Mouse (Mus musculus) forebrain, embryonic 14.5 days (tissue): ENCODE results near the gene Grm7. TPM values are rescaled to one million over a fixed set of nuclear protein-coding genes. Genes with fewer than 3 reads are reported as not detected.

ENCODE experiments used
- ATAC-seq: fragments of 200-750 bp; cut with Nextera tagmentation; 2 replicates; pipeline ENCODE4 v1.8.0; 2017; ENCODE audit warnings: mild to moderate bottlenecking, moderate library complexity
- DNase-seq: peaks from one replicate; pipeline ENCODE4 v3.0.0-alpha.2; 2015; ENCODE audit warnings: low spot score
- H3K27ac ChIP-seq: fragments of 300-500 bp; sonication (generic); 2 replicates; pipeline ENCODE4 v1.5.1; 2014; ENCODE audit warnings: low read depth, mild to moderate bottlenecking, control low read depth, low read length, moderate library complexity
- H3K27me3 ChIP-seq: fragments of 300-500 bp; sonication (generic); replicated peaks from 2 replicates; pipeline ENCODE4 v1.6.1; 2014; ENCODE audit warnings: low read length, control low read depth, mixed read lengths; ENCODE audit not compliant: control insufficient read depth, insufficient read depth
- H3K36me3 ChIP-seq: fragments of 300-500 bp; sonication (generic); 2 replicates; pipeline ENCODE4 v1.6.1; 2014; ENCODE audit warnings: low read length, control low read depth; ENCODE audit not compliant: control insufficient read depth, insufficient read depth
- H3K4me1 ChIP-seq: fragments of 300-500 bp; sonication (generic); 2 replicates; pipeline ENCODE4 v1.6.1; 2014; ENCODE audit warnings: antibody characterized with exemption, low read length, control low read depth; ENCODE audit not compliant: control insufficient read depth, insufficient read depth
- H3K4me2 ChIP-seq: fragments of 300-500 bp; sonication (generic); 2 replicates; pipeline ENCODE4 v1.6.1; 2014; ENCODE audit warnings: mild to moderate bottlenecking, control low read depth, low read length
- H3K4me3 ChIP-seq: fragments of 300-500 bp; sonication (generic); 2 replicates; pipeline ENCODE4 v1.5.1; 2014; ENCODE audit warnings: low read depth, low read length, control low read depth
- H3K9ac ChIP-seq: fragments of 300-500 bp; sonication (generic); 2 replicates; pipeline ENCODE4 v1.6.1; 2014; ENCODE audit warnings: mild to moderate bottlenecking, low read length, control low read depth, moderate library complexity
- H3K9me3 ChIP-seq: fragments of 300-500 bp; sonication (generic); replicated peaks from 2 replicates; pipeline ENCODE4 v1.6.1; 2016; ENCODE audit warnings: low read length, control low read depth, mixed read lengths; ENCODE audit not compliant: control insufficient read depth
- WGBS: fragments of 180-500 bp; shearing (Covaris S2); extraction: QIAGEN DNeasy Blood & Tissue Kit; methylation state at CpG from one replicate; pipeline ENCODE4 v1.1.7; 2014; 5-methylcytosine and 5-hydroxymethylcytosine counted together
- polyA plus RNA-seq: library from polyadenylated mRNA; unstranded; fragments of >200 nt; fragmentation: Nextera tagmentation; extraction: Ambion mirVana; gene quantifications from 2 replicates; pipeline ENCODE4 v1.2.1, GENCODE M21; 2014

Grm7 gene
- polyA plus RNA-seq, 1 experiment from 2014 or later: 5.6 TPM

- Histone ChIP-seq H3K9ac (no peak overlapping the region), H3K27me3 (no peaks in the 10 kb centered on the region), H3K4me1 (no peaks in the 10 kb centered on the region), H3K4me3 (no peak overlapping the region), H3K36me3 (no peaks in the 10 kb centered on the region), H3K4me2 (no peak overlapping the region), H3K9me3 (no peaks in the 10 kb centered on the region), H3K27ac (no peak overlapping the region)
- peak; percentile 8 for DNase-seq
- WGBS: 72% methylated on average over 7 of the region's 7 CpGs
- no peak for ATAC-seq
Observed at GRCm38 (mm10) chr6:111054001-111054975, 408.9 kb downstream of the Grm7 start.

DNA sequence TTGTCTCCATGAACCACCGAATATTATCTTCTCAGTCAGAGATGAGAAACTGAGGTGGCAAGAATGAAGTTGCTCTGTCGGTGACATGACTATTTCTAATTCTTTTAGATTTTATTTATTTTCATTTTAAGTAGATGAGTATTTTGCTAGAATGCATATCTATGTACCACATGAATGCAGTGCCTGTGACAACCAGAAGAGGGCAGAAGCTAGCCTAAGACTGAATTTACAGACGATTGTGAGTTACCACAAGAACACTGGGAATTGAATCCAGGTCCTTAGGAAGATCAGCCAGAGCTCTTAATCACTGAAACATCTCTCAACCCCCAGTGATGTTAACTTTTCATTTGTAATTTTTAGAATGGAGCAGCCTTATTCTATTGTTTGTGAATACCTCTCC lies 412.4 kb downstream of the Grm7 start:
- Histone ChIP-seq H3K4me1 (no peaks in the 10 kb centered on the region), H3K9ac (no peak overlapping the region), H3K27ac (no peak overlapping the region), H3K9me3 (no peaks in the 10 kb centered on the region), H3K4me3 (no peak overlapping the region), H3K27me3 (no peaks in the 10 kb centered on the region), H3K4me2 (no peak overlapping the region), H3K36me3 (no peaks in the 10 kb centered on the region)
- ATAC-seq (no peak), DNase-seq (no peak)
- WGBS: 87% methylated on average over 3 of the region's 3 CpGs

- Histone ChIP-seq H3K9me3 (no peaks in the 10 kb centered on the region), H3K27me3 (no peaks in the 10 kb centered on the region), H3K27ac (no peak overlapping the region), H3K4me2 (no peak overlapping the region), H3K4me3 (no peak overlapping the region), H3K4me1 (no peaks in the 10 kb centered on the region), H3K36me3 (no peaks in the 10 kb centered on the region), H3K9ac (no peak overlapping the region)
- WGBS: 79% methylated on average over 4 of the region's 4 CpGs
- no peak for DNase-seq
- no peak for ATAC-seq
Observed at GRCm38 (mm10) chr6:111060004-111060403, 414.6 kb downstream of the Grm7 start.

DNA sequence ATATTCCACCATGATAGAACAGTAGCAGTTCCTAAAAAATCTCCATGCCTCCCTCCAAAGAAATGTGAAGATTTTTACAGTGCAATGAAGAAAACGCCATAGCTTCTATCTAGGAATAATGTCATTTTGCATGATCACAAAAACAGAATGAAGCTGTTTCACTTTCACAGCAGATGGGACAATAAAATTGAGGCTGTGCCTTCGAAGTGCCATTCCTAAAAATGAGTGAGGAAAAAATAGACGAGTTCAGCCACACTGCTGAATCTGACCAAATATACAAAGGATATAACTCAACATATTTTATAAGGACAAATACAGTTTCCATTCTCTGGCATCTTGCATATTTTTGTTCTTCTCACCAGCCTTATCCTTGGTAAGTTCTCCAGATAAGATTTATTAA lies 439.2 kb downstream of the Grm7 start:
- Histone ChIP-seq H3K36me3 (no peaks in the 10 kb centered on the region), H3K9ac (no peak overlapping the region), H3K4me2 (no peak overlapping the region), H3K27me3 (no peaks in the 10 kb centered on the region), H3K9me3 (no peaks in the 10 kb centered on the region), H3K27ac (no peak overlapping the region), H3K4me1 (no peaks in the 10 kb centered on the region), H3K4me3 (no peak overlapping the region)
- no peak for ATAC-seq
- 86% methylated on average over 3 of the region's 3 CpGs for WGBS
- DNase-seq: no peak

- Histone ChIP-seq H3K9me3 (no peaks in the 10 kb centered on the region), H3K4me1 (no peaks in the 10 kb centered on the region), H3K36me3 (no peaks in the 10 kb centered on the region), H3K27ac (no peak overlapping the region), H3K27me3 (no peaks in the 10 kb centered on the region), H3K4me3 (no peak overlapping the region), H3K4me2 (no peak overlapping the region), H3K9ac (no peak overlapping the region)
- no peak for ATAC-seq
- no peak for DNase-seq
- 78% methylated on average over 1 of the region's 1 CpGs for WGBS
Observed at GRCm38 (mm10) chr6:111094818-111095217, 449.4 kb downstream of the Grm7 start.

GRCm38 (mm10) chr6:111105485-111105884 lies 460.1 kb downstream of the Grm7 start:
- no peaks in the 10 kb centered on the region for H3K9me3 ChIP-seq
- no peaks in the 10 kb centered on the region for H3K4me1 ChIP-seq
- no peaks in the 10 kb centered on the region for H3K27me3 ChIP-seq
- DNase-seq (peak; percentile 66), ATAC-seq (peak; percentile 68; the same call in 1 of the 2 replicates)
- no peak overlapping the region for H3K27ac ChIP-seq
- no peak overlapping the region for H3K9ac ChIP-seq
- no peak overlapping the region for H3K4me3 ChIP-seq
- 70% methylated on average over 1 of the region's 1 CpGs for WGBS
- H3K36me3 ChIP-seq: no peaks in the 10 kb centered on the region
- no peak overlapping the region for H3K4me2 ChIP-seq

- 78% methylated on average over 1 of the region's 1 CpGs for WGBS
- no peak overlapping the region for H3K27ac ChIP-seq
- no peak overlapping the region for H3K4me2 ChIP-seq
- no peaks in the 10 kb centered on the region for H3K4me1 ChIP-seq
- H3K36me3 ChIP-seq: no peaks in the 10 kb centered on the region
- H3K9me3 ChIP-seq: no peaks in the 10 kb centered on the region
- H3K9ac ChIP-seq: no peak overlapping the region
- H3K27me3 ChIP-seq: no peaks in the 10 kb centered on the region
- DNase-seq (no peak), ATAC-seq (no peak)
- H3K4me3 ChIP-seq: no peak overlapping the region
Observed at GRCm38 (mm10) chr6:111161037-111161436, 515.7 kb downstream of the Grm7 start.

DNA sequence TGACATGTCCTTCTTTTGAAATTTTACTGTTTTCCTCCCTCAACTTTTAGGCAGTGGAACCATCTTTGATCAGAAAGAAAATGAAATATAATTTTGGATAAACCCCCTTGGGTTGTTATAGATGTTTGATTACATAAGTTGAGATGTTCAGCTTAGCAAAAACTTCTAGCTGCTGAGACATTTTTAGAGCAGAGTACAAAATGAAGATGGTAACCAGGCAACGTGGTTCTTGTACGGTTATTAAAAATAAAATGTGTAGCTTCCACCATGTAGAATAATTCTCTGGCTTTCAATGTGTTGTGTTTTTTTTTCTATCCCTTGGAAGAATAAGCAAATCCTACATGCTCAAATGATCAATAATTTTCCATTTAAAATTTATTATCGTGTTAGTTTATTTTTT lies 550.0 kb downstream of the Grm7 start:
- ATAC-seq (no peak), DNase-seq (no peak)
- no peaks in the 10 kb centered on the region for H3K36me3 ChIP-seq
- H3K9ac ChIP-seq: no peak overlapping the region
- H3K27me3 ChIP-seq: no peaks in the 10 kb centered on the region
- H3K9me3 ChIP-seq: no peaks in the 10 kb centered on the region
- WGBS: 92% methylated on average over 3 of the region's 3 CpGs
- H3K4me1 ChIP-seq: no peaks in the 10 kb centered on the region
- no peak overlapping the region for H3K4me3 ChIP-seq
- H3K27ac ChIP-seq: no peak overlapping the region
- H3K4me2 ChIP-seq: no peak overlapping the region

DNA sequence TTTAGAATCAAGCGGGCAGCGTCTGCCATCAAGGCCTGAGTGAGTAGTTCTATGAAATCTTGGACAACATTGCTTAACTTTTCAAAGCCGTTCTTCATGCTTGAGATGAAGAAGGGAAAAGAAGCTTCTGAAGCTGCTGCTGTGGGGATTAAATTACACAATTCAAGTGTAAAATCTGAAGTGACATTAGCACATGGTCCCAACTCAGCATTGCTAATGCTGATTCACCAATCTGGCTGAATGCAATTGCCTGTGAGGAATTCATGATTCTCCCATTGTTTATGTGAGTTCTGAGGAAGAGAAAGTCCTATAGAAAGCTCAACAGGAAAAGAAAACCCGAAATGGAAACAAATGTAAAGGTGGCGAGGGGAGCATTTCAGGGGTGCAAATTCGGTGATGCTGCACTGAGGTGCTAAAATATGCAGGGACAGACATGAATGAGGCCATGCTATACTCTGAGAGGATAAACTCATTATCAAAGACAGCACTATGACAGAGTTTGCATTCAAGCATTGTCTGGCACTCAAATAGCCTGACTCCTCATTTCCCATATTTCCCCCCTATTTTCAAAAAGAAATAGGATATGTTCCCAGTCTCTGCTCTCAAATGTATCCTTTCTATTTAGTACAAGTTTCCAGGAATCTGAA lies 575.8 kb downstream of the Grm7 start:
- Histone ChIP-seq H3K27ac (no peak overlapping the region), H3K4me2 (no peak overlapping the region), H3K36me3 (no peaks in the 10 kb centered on the region), H3K9ac (no peak overlapping the region), H3K27me3 (no peaks in the 10 kb centered on the region), H3K9me3 (no peaks in the 10 kb centered on the region), H3K4me3 (no peak overlapping the region), H3K4me1 (no peaks in the 10 kb centered on the region)
- peak; percentile 12 for DNase-seq
- ATAC-seq: peak; percentile 46; the same call in 1 of the 2 replicates
- WGBS: 51% methylated on average over 6 of the region's 6 CpGs
